Mouse (Mus musculus) kidney, adult 2 months (tissue): ENCODE measurements around the gene Myoz1.
"Not testable (repeated sequence)": the region's sequence is repeated elsewhere in the genome, so short reads cannot be mapped to it uniquely, and the experiment has no call there.

Experiments
- CTCF ChIP-seq: fragments of 200-500 bp; conservative IDR thresholded peaks from 2 replicates; pipeline ENCODE4 v1.5.1; 2011; ENCODE audit warnings: low read depth, mild to moderate bottlenecking, control low read depth, low read length, moderate library complexity, mixed read lengths; ENCODE audit not compliant: insufficient read depth, insufficient read length
- POLR2A ChIP-seq: fragments of 200-500 bp; IDR thresholded peaks from one replicate; pipeline ENCODE4 v1.6.1; 2011; ENCODE audit warnings: low read depth, low read length, control low read depth

DNA sequence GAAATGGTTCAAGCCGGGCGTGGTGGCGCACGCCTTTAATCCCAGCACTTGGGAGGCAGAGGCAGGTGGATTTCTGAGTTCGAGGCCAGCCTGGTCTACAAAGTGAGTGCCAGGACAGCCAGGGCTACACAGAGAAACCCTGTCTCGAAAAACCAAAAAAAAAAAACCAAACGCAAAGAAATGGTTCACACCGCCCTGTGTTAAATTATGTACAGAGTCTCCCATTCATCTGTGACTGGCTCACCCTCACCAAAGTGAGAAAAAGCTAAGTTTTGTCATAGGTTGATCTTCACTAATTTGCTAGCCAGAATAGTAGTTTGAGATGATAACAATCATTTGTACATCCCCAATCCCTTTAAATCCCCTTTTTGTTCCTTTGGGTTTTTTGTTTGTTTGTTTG lies 47.1 kb upstream of the Myoz1 start:
- TF ChIP-seq CTCF, POLR2A: not testable (repeated sequence)
